Mouse (Mus musculus) megakaryocyte, embryonic 14.5 days (primary cell): ENCODE measurements at regions not wholly inside any gene's neighbourhood (a gene's known extent, or its start where the extent isn't known, plus 50 kb on each side); places are given as distances from the start of the nearest gene placed in this dataset.

Source experiments
- FLI1 ChIP-seq: IDR thresholded peaks from 2 replicates; pipeline ENCODE4 v1.6.1; 2012; ENCODE audit warnings: low read length, inconsistent platforms, mixed read lengths
- GATA1 ChIP-seq: IDR thresholded peaks from 3 replicates; pipeline ENCODE4 v1.6.1; 2012; ENCODE audit warnings: mixed read lengths, low read length, inconsistent platforms, borderline replicate concordance

GRCm38 (mm10) chr1:72091344-72091743 is 120.8 kb downstream of the Mreg start:
- no peak for TF ChIP-seq FLI1
- TF ChIP-seq GATA1 = no peak
